Mouse (Mus musculus) liver, embryonic 13.5 days (tissue): ENCODE measurements around the gene Son. TPM values are rescaled to one million over a fixed set of nuclear protein-coding genes. Genes with fewer than 3 reads are reported as not detected.
"Not testable (repeated sequence)": the region's sequence is repeated elsewhere in the genome, so short reads cannot be mapped to it uniquely, and the experiment has no call there.

Source experiments
- ATAC-seq: fragments of 200-750 bp; cut with Nextera tagmentation; 2 replicates; pipeline ENCODE4 v1.8.0; 2017; ENCODE audit warnings: low read depth, mild to moderate bottlenecking, moderate number of reproducible peaks, moderate library complexity
- DNase-seq: peaks from one replicate; pipeline ENCODE4 v3.0.0; 2022
- H3K27ac ChIP-seq: fragments of 300-500 bp; sonication (generic); 2 replicates; pipeline ENCODE4 v1.5.1; 2015; ENCODE audit warnings: moderate library complexity, mild to moderate bottlenecking, inconsistent platforms
- H3K27me3 ChIP-seq: fragments of 300-500 bp; sonication (generic); 2 replicates; pipeline ENCODE4 v1.6.1; 2015; ENCODE audit warnings: mild to moderate bottlenecking, inconsistent platforms
- H3K36me3 ChIP-seq: fragments of 300-500 bp; sonication (generic); 2 replicates; pipeline ENCODE4 v1.6.1; 2015; ENCODE audit warnings: mild to moderate bottlenecking, inconsistent platforms
- H3K4me1 ChIP-seq: fragments of 300-500 bp; sonication (generic); replicated peaks from 2 replicates; pipeline ENCODE4 v1.6.1; 2015; ENCODE audit warnings: inconsistent platforms
- H3K4me2 ChIP-seq: fragments of 300-500 bp; sonication (generic); 2 replicates; pipeline ENCODE4 v1.6.1; 2015; ENCODE audit warnings: inconsistent platforms, mild to moderate bottlenecking, moderate library complexity
- H3K4me3 ChIP-seq: fragments of 300-500 bp; sonication (generic); replicated peaks from 2 replicates; pipeline ENCODE4 v1.5.1; 2015; ENCODE audit warnings: mild to moderate bottlenecking, inconsistent platforms
- H3K9ac ChIP-seq: fragments of 300-500 bp; sonication (generic); 2 replicates; pipeline ENCODE4 v1.6.1; 2015; ENCODE audit warnings: mild to moderate bottlenecking, inconsistent platforms
- H3K9me3 ChIP-seq: fragments of 300-500 bp; sonication (generic); replicated peaks from 2 replicates; pipeline ENCODE4 v1.6.1; 2016; ENCODE audit warnings: inconsistent platforms
- WGBS: fragments of 180-500 bp; shearing (Covaris S2); methylation state at CpG from one replicate; pipeline ENCODE4 v1.1.7; 2015; ENCODE audit not compliant: insufficient replicate concordance; 5-methylcytosine and 5-hydroxymethylcytosine counted together
- polyA plus RNA-seq: library from polyadenylated mRNA; unstranded; fragments of >200 nt; fragmentation: Nextera tagmentation; extraction: Ambion mirVana; gene quantifications from 2 replicates; pipeline ENCODE4 v1.2.1, GENCODE M21; 2015

Son gene
- polyA plus RNA-seq, 1 experiment from 2014 or later, result 47.8 TPM

DNA sequence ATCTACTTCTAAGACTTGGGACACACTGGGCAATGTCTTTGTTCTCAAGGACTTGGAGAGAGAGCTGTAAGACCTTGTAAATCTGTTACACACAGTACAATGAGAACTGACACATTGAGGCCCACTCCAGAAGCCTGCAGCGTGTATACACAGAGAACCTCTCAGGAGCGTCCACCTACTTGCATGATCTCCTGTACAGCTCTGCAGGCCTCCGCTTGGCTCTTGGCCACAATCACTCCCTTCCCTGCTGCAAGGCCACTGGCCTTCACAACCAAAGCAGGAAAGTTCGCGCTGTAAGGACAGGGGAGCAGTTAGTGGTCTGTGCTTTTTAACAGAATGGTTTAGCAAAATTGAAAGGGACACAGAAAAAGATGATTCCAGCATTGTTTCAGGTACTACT lies 8.1 kb upstream of the Son start:
- WGBS, result 90% methylated on average over 5 of the region's 5 CpGs
- peaks cover 95% of the 10 kb centered on the region for H3K36me3 ChIP-seq
- ATAC-seq, result no peak

DNA sequence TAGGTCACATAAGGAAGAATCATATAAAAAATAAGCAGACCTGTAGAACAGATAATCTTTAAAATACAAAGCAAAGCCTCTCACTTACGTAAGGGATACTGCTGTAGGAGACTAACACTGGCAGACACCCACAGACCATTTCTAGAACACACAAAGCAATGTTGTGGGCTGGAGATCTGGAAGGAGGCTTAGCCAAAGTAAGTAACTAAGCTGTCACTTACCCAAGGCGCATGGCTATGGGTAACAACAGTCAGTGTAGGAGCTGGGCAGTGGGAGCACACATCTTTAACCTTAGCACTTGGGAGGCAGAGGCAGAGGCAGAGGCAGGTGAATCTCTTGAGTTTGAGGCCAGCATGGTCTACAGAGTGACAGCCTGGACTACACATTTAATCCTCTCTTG lies 7.7 kb upstream of the Son start:
- H3K27me3 ChIP-seq, result no peaks in the 10 kb centered on the region
- no peak for DNase-seq
- no peak overlapping the region for H3K27ac ChIP-seq
- WGBS, result 83% methylated on average over 2 of the region's 2 CpGs
- H3K9me3 ChIP-seq, result no peaks in the 10 kb centered on the region
- H3K4me3 ChIP-seq, result no peak overlapping the region
- peaks cover 16% of the 10 kb centered on the region for H3K4me1 ChIP-seq
- H3K9ac ChIP-seq, result no peak overlapping the region
- peaks cover 90% of the 10 kb centered on the region for H3K36me3 ChIP-seq
- H3K4me2 ChIP-seq, result no peak overlapping the region
- no peak for ATAC-seq

More for the DNA sequence above, 8.1 kb upstream of the Son start:
- Histone ChIP-seq H3K4me2 (no peak overlapping the region), H3K4me1 (peaks cover 11% of the 10 kb centered on the region), H3K27me3 (no peaks in the 10 kb centered on the region), H3K27ac (no peak overlapping the region), H3K9me3 (no peaks in the 10 kb centered on the region), H3K9ac (no peak overlapping the region), H3K4me3 (no peak overlapping the region)
- no peak for DNase-seq

DNA sequence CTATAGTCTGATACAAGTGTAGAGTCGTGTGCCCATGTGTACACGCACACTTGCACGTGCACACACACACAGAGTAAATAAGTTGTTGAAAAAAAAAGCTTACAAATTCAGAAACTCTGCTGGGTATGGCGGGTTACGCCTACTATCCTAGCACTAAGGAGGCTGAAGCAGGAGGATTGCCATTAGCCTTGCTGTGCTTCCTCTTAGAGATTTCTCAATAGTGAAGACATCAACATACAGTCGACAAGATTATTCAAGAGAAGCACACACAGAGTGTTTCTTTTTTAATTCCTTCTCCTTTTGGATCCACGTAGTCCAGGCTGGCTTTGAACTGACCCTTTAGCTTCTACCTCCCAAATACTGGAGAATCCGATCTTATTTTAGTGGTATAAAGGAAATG lies 7.1 kb upstream of the Son start:
- Histone ChIP-seq H3K4me3 (no peak overlapping the region), H3K27ac (no peak overlapping the region), H3K9me3 (no peaks in the 10 kb centered on the region), H3K9ac (no peak overlapping the region), H3K4me2 (no peak overlapping the region), H3K27me3 (no peaks in the 10 kb centered on the region), H3K4me1 (peaks cover 17% of the 10 kb centered on the region), H3K36me3 (peaks cover 86% of the 10 kb centered on the region)
- ATAC-seq (no peak), DNase-seq (no peak)
- 84% methylated on average over 8 of the region's 8 CpGs for WGBS

DNA sequence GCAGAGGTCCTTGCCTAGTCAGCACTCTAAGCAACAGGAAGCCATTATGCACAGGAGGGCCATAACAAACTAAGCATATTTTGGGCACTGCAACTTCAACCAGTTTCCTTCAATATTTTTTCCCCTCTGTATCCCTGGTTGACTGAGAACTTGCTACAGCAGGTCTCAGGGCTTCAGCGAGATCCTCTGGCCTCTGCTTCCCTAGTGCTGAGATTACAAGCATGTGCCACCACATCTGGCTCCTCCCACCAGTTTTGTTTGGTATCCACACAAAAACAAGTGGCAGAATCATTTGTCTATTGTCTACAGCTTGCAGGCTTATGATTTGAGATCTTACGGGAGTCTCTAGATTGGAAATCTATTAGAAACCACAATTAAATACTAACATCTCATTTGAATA lies 2.4 kb upstream of the Son start:
- Histone ChIP-seq H3K9me3 (no peaks in the 10 kb centered on the region), H3K4me2 (peak overlapping the region; percentile 33), H3K36me3 (peaks cover 39% of the 10 kb centered on the region), H3K27me3 (no peaks in the 10 kb centered on the region), H3K4me3 (peak overlapping the region; percentile 15; the same call in 1 of the 2 replicates), H3K4me1 (peaks cover 28% of the 10 kb centered on the region), H3K27ac (0 out of 2 replicates have a peak overlapping the region, but pooled peaks have one; percentile 20), H3K9ac (no peak overlapping the region)
- no peak for ATAC-seq
- 39% methylated on average over 2 of the region's 2 CpGs for WGBS
- no peak for DNase-seq

GRCm38 (mm10) chr16:91645420-91645819 lies 1.9 kb upstream of the Son start:
- WGBS, result 40% methylated on average over 1 of the region's 2 CpGs

DNA sequence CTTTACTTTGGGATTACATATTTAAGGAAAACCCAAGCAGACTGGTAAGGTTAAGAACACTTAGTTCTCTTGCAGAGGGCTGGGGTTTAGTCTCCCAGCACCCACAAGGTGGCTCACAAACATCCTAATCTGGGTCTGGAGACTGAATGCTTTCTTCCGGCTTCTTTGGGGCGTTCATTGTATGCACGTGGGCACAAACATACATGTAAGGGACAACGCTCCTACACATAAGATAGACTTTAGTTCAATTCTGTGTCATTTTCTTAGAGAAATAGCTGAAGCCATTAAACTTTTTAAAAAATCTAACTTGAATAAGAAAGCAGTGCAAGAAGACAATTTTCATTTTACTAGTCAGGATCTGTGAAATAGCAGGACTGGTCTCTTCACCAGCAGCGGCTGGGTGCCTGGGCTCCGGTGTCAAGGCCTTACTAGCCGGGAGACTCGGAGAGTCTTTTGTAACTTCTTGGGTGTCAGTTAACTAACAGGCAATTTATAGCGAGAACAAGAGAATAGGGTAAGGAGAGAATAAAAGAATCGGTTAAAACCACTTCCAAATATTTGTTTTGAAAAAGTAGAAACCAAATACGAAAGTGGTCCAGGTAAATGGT lies 1.2 kb upstream of the Son start:
- peaks cover 32% of the 10 kb centered on the region for H3K36me3 ChIP-seq
- no peaks in the 10 kb centered on the region for H3K9me3 ChIP-seq
- WGBS, result under 1% methylated on average over 11 of the region's 11 CpGs
- ATAC-seq, result no peak
- H3K27me3 ChIP-seq, result no peaks in the 10 kb centered on the region
- H3K4me1 ChIP-seq, result peaks cover 37% of the 10 kb centered on the region
- peak overlapping the region; percentile 98 for H3K4me2 ChIP-seq
- peak; percentile 32 for DNase-seq
- H3K27ac ChIP-seq, result peak overlapping the region; percentile 99
- H3K9ac ChIP-seq, result peak overlapping the region; percentile 91
- peak overlapping the region; percentile 87 for H3K4me3 ChIP-seq

More at GRCm38 (mm10) chr16:91645420-91645819, 1.9 kb upstream of the Son start:
- peaks cover 34% of the 10 kb centered on the region for H3K36me3 ChIP-seq
- peak overlapping the region; percentile 87 for H3K4me3 ChIP-seq
- H3K4me2 ChIP-seq, result peak overlapping the region; percentile 98
- H3K27me3 ChIP-seq, ATAC-seq, DNase-seq, H3K27ac ChIP-seq, H3K9ac ChIP-seq, H3K9me3 ChIP-seq: not testable (repeated sequence)
- H3K4me1 ChIP-seq, result peaks cover 32% of the 10 kb centered on the region

DNA sequence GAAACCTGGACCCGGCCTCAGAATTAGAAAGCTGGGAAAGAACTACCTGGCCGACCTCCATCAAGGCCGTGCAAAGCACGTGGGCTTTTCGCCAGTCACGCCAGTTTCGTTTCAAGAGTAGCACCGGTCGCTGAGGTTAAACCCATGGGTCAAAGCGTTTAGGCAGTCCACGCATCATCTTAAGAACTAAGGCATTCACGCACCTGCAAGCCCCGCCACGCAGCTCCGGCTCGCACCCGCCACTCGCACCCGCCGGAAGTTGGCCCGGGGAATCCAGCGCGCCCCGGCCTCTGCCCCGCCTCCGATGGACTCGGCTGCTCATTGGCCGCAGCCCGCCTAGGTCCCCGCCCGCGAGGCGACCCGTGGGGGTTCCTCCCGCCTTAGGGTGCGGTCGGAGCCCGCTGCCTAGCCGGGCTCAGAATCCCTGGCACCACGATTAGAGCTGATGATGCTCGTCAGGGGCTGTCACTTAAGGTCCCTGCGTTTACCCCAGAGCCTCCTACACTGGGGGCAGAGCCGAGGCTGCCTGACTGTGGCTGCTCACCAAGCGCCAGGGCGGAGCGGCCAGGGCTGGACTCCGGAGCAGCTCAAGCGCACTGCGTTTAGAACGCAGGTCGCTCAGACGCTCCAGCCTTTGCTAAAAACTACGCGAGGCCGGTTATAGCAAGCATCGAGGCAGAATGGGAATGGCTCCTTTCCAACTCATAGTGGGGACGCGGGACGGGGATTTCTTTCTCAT lies 456 bp upstream of the Son start, which contains the start of gene Gart:
Gart (minus strand) TSS at position 272 of the 739 bp plus-strand sequence.
- ATAC-seq, result peak; percentile 86

DNA sequence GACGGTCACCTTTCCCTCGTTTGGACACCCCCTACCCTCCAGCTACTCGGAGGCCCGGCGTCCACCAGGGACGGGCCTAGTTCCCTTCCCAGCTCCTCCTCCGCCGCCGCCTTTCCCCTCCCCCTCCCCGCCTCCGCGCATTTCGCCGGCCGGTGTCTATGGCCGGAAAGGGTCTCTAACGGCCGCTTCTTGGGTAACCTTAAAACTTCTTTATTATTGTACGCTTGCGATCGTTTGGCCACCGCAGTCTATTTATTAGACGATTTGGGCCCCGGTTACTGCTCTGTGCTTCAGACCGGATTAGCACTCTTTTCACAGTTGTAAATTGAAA lies 879 bp downstream of the Son start:
- WGBS, result under 1% methylated on average over 25 of the region's 25 CpGs
- Histone ChIP-seq H3K27me3 (no peaks in the 10 kb centered on the region), H3K27ac (peak overlapping the region; percentile 95), H3K9me3 (no peaks in the 10 kb centered on the region), H3K4me3 (peak overlapping the region; percentile 87), H3K36me3 (peaks cover 27% of the 10 kb centered on the region), H3K4me2 (peak overlapping the region; percentile 85), H3K9ac (peak overlapping the region; percentile 84), H3K4me1 (peaks cover 50% of the 10 kb centered on the region)
- ATAC-seq (peak; percentile 58), DNase-seq (peak; percentile 70)

More for the DNA sequence above, 456 bp upstream of the Son start, which contains the start of gene Gart:
- Histone ChIP-seq H3K4me1 (peaks cover 41% of the 10 kb centered on the region), H3K4me2 (peak within 1 kb of the TSS; percentile 98), H3K9me3 (no peaks in the 10 kb centered on the region), H3K36me3 (peaks cover 31% of the 10 kb centered on the region), H3K27ac (peak within 1 kb of the TSS; percentile 99), H3K4me3 (peak within 1 kb of the TSS; percentile 87), H3K9ac (peak within 1 kb of the TSS; percentile 91), H3K27me3 (no peaks in the 10 kb centered on the region)
- DNase-seq, result peak; percentile 93
- under 1% methylated on average over 59 of the region's 59 CpGs for WGBS

- H3K36me3 ChIP-seq, result peaks cover 30% of the 10 kb centered on the region
- DNase-seq (no peak), ATAC-seq (no peak)
- H3K4me1 ChIP-seq, result peaks cover 41% of the 10 kb centered on the region
- peak overlapping the region; percentile 87 for H3K4me3 ChIP-seq
- 33% methylated on average over 3 of the region's 3 CpGs for WGBS
- no peaks in the 10 kb centered on the region for H3K9me3 ChIP-seq
- peak overlapping the region; percentile 76 for H3K9ac ChIP-seq
- no peaks in the 10 kb centered on the region for H3K27me3 ChIP-seq
- H3K4me2 ChIP-seq, result peak overlapping the region; percentile 85
- no peak overlapping the region for H3K27ac ChIP-seq
These were observed 1.9 kb downstream of the Son start for GRCm38 (mm10) chr16:91649246-91649645.

DNA sequence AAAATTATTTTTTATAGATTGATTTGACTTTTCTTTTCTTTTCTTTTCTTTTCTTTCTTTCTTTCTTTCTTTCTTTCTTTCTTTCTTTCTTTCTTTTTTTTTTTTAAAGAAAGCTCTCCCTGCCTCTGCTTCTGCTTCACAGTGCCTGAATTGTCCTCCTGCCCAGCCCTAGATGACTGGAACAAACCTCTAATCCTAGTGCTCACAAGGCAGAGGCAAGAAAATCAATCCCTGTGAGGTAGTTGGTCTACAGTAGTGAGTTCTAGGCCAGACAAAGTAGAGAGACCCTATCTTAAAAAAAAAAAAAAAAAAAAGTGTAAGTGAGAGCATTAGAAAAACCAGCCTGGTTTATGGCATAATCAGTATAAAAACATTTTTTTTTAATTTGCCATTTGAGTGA lies 2.5 kb downstream of the Son start:
- Histone ChIP-seq H3K36me3 (peaks cover 35% of the 10 kb centered on the region), H3K27ac (no peak overlapping the region), H3K27me3 (no peaks in the 10 kb centered on the region), H3K4me2 (peak overlapping the region; percentile 41), H3K9me3 (no peaks in the 10 kb centered on the region), H3K9ac (peak overlapping the region; percentile 58), H3K4me1 (peaks cover 36% of the 10 kb centered on the region), H3K4me3 (peak overlapping the region; percentile 26; the same call in 1 of the 2 replicates)
- ATAC-seq (no peak), DNase-seq (no peak)

GRCm38 (mm10) chr16:91652191-91652590 lies 4.9 kb downstream of the Son start:
- H3K4me3 ChIP-seq, result no peak overlapping the region
- H3K27me3 ChIP-seq, result no peaks in the 10 kb centered on the region
- no peak overlapping the region for H3K27ac ChIP-seq
- H3K4me1 ChIP-seq, result peaks cover 28% of the 10 kb centered on the region
- no peak overlapping the region for H3K4me2 ChIP-seq
- H3K9ac ChIP-seq, result no peak overlapping the region
- H3K36me3 ChIP-seq, result peaks cover 59% of the 10 kb centered on the region
- H3K9me3 ChIP-seq, result no peaks in the 10 kb centered on the region
- WGBS, result 92% methylated on average over 3 of the region's 3 CpGs
- ATAC-seq, result no peak
- no peak for DNase-seq
